Mouse (Mus musculus): ENCODE measurements around the gene Cul1.
"Not testable (repeated sequence)": the region's sequence is repeated elsewhere in the genome, so short reads cannot be mapped to it uniquely, and the experiment has no call there.

Cul1 gene

GRCm38 (mm10) chr6:47453098-47453497, at the start of gene Cul1:
Gene Cul1 (plus strand): TSS chr6:47453398.
- H3K36me3 ChIP-seq (ENCODE audit: control insufficient read depth, insufficient read depth, low read length, poor library complexity, severe bottlenecking) = no peaks in the 10 kb centered on the region
- DNase-seq (ENCODE audit: low read depth, low spot score) = no peak
- H3K27me3 ChIP-seq (ENCODE audit: control insufficient read depth, insufficient read depth, low read length, poor library complexity, severe bottlenecking) = no peaks in the 10 kb centered on the region

DNA sequence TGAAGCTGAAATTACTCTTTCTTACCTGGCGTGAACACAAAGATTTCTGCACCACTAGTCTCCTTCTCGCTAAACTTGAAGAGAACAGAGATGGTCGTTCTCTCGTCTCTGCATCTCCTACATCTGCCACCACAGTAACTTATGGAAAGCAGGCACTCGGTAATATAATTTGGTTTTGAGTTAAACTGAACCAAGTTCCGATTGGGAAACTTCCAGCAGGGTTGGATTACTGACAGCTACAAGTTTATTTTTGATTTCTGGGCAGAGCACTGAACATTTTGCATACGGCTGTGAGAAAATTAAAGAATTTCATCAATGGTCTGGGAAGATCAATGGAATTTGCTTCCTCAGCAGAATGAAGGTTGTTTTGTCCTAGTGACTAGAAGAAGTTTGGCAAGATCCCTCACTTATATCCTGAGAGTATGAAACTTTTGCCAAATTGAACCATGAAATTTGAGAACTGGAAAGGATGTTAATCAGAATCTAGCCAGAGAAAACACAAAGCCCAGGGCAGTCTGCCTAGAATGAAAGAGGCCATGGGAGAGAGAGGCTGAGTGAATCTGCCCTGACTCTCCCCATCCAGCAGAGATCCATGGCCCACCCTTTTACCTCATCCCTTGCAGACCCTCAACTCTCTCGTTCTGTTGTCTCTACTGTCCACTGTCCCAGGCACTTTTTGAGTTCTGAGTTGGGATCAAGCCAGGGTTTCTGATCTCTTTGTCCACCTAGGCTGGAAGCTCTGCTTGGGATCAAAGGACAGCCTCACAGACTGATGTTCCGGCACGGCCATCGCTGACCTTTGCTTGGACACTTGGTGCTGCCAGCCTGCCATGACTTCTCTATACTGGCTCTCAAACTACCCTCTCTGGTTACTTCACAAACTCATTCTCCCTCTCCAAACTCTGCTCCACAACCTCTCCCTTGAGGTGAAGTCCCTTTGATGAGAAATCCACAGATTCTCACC, 48.5 kb upstream of the Cul1 start:
- DNase-seq (ENCODE audit: low read depth, low spot score) = no peak
- no peaks in the 10 kb centered on the region for H3K27me3 ChIP-seq (ENCODE audit: control insufficient read depth, insufficient read depth, low read length, poor library complexity, severe bottlenecking)
- H3K36me3 ChIP-seq (ENCODE audit: control insufficient read depth, insufficient read depth, low read length, poor library complexity, severe bottlenecking) = no peaks in the 10 kb centered on the region

- Histone ChIP-seq H3K27me3 (ENCODE audit: control insufficient read depth, insufficient read depth, low read length, poor library complexity, severe bottlenecking) (no peaks in the 10 kb centered on the region), H3K36me3 (ENCODE audit: control insufficient read depth, insufficient read depth, low read length, poor library complexity, severe bottlenecking) (no peaks in the 10 kb centered on the region)
- DNase-seq (ENCODE audit: low read depth, low spot score) = no peak
These were observed 40.2 kb upstream of the Cul1 start for GRCm38 (mm10) chr6:47412886-47413606.

DNA sequence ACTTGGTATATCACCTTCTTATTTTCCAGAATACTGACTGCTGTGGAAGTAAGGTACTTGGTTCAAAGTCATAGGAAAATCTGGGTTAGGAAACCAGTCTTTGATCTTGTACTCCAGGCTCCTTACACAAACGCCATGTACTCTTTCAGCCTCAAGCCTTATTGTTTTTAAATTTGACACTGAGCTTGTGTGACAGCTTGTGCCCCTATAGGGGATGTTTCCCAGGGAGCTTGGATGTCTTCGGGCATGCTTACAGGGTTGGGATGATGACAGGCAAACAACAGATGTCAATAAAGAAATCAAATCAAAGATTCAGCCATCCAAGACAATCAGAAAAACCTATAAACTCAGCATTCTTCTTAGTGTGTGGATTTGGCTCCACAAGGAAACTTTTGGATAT, 39.5 kb upstream of the Cul1 start:
- Histone ChIP-seq H3K36me3 (ENCODE audit: control insufficient read depth, insufficient read depth, low read length, poor library complexity, severe bottlenecking) (no peaks in the 10 kb centered on the region), H3K27me3 (ENCODE audit: control insufficient read depth, insufficient read depth, low read length, poor library complexity, severe bottlenecking) (no peaks in the 10 kb centered on the region)
- DNase-seq (ENCODE audit: low read depth, low spot score) = no peak

- H3K27me3 ChIP-seq (ENCODE audit: control insufficient read depth, insufficient read depth, low read length, poor library complexity, severe bottlenecking) = no peaks in the 10 kb centered on the region
- no peak for DNase-seq (ENCODE audit: low read depth, low spot score)
These were observed 34.5 kb upstream of the Cul1 start for GRCm38 (mm10) chr6:47418691-47419090.

GRCm38 (mm10) chr6:47420156-47420555, 33.0 kb upstream of the Cul1 start:
- Histone ChIP-seq H3K36me3 (ENCODE audit: control insufficient read depth, insufficient read depth, low read length, poor library complexity, severe bottlenecking) (no peaks in the 10 kb centered on the region), H3K27me3 (ENCODE audit: control insufficient read depth, insufficient read depth, low read length, poor library complexity, severe bottlenecking) (no peaks in the 10 kb centered on the region)
- DNase-seq (ENCODE audit: low read depth, low spot score) = no peak

More at GRCm38 (mm10) chr6:47418691-47419090, 34.5 kb upstream of the Cul1 start:
- no peaks in the 10 kb centered on the region for H3K36me3 ChIP-seq (ENCODE audit: control insufficient read depth, insufficient read depth, low read length, poor library complexity, severe bottlenecking)

- Histone ChIP-seq H3K27me3 (ENCODE audit: control insufficient read depth, insufficient read depth, low read length, poor library complexity, severe bottlenecking) (no peaks in the 10 kb centered on the region), H3K36me3 (ENCODE audit: control insufficient read depth, insufficient read depth, low read length, poor library complexity, severe bottlenecking) (no peaks in the 10 kb centered on the region)
- DNase-seq (ENCODE audit: low read depth, low spot score) = no peak
These were observed 32.0 kb upstream of the Cul1 start for GRCm38 (mm10) chr6:47421221-47421620.

GRCm38 (mm10) chr6:47426136-47426535, 27.1 kb upstream of the Cul1 start:
- Histone ChIP-seq H3K27me3 (ENCODE audit: control insufficient read depth, insufficient read depth, low read length, poor library complexity, severe bottlenecking) (no peaks in the 10 kb centered on the region), H3K36me3 (ENCODE audit: control insufficient read depth, insufficient read depth, low read length, poor library complexity, severe bottlenecking) (no peaks in the 10 kb centered on the region)
- no peak for DNase-seq (ENCODE audit: low read depth, low spot score)

GRCm38 (mm10) chr6:47426556-47426955, 26.6 kb upstream of the Cul1 start:
- DNase-seq (ENCODE audit: low read depth, low spot score); H3K36me3 ChIP-seq (ENCODE audit: control insufficient read depth, insufficient read depth, low read length, poor library complexity, severe bottlenecking); H3K27me3 ChIP-seq (ENCODE audit: control insufficient read depth, insufficient read depth, low read length, poor library complexity, severe bottlenecking): not testable (repeated sequence)

GRCm38 (mm10) chr6:47432795-47433194, 20.4 kb upstream of the Cul1 start:
- not testable (repeated sequence) for DNase-seq (ENCODE audit: low read depth, low spot score); H3K36me3 ChIP-seq (ENCODE audit: control insufficient read depth, insufficient read depth, low read length, poor library complexity, severe bottlenecking); H3K27me3 ChIP-seq (ENCODE audit: control insufficient read depth, insufficient read depth, low read length, poor library complexity, severe bottlenecking)

- H3K27me3 ChIP-seq (ENCODE audit: control insufficient read depth, insufficient read depth, low read length, poor library complexity, severe bottlenecking) = no peaks in the 10 kb centered on the region
- H3K36me3 ChIP-seq (ENCODE audit: control insufficient read depth, insufficient read depth, low read length, poor library complexity, severe bottlenecking) = no peaks in the 10 kb centered on the region
- no peak for DNase-seq (ENCODE audit: low read depth, low spot score)
These were observed 13.1 kb upstream of the Cul1 start for GRCm38 (mm10) chr6:47440080-47440479.

DNA sequence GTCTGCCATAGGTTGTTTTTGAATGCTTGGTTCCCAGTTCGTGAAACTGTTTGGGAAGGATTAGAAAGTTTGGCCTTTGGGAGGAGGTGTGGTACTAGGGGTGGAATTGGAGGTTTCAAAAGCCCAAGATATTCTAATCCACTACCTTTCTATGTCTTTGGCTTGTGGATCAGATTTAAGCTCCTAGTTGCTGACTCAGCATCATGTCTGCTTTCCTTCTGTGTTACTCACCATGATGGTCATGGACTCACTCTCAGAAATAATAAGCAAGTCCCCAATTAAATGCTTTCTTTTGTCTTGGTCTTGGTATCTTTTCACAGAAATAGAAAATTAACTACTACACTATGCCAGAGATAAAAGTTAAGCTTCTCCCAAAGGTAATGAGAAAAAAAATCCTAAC, 5.5 kb upstream of the Cul1 start:
- Histone ChIP-seq H3K27me3 (ENCODE audit: control insufficient read depth, insufficient read depth, low read length, poor library complexity, severe bottlenecking) (no peaks in the 10 kb centered on the region), H3K36me3 (ENCODE audit: control insufficient read depth, insufficient read depth, low read length, poor library complexity, severe bottlenecking) (no peaks in the 10 kb centered on the region)
- DNase-seq (ENCODE audit: low read depth, low spot score) = no peak

- peak; percentile 39 for DNase-seq (ENCODE audit: low read depth, low spot score)
- H3K27me3 ChIP-seq (ENCODE audit: control insufficient read depth, insufficient read depth, low read length, poor library complexity, severe bottlenecking) = no peaks in the 10 kb centered on the region
These were observed 428 bp downstream of the Cul1 start for GRCm38 (mm10) chr6:47453522-47454130.

GRCm38 (mm10) chr6:47454131-47454574, 955 bp downstream of the Cul1 start:
- DNase-seq (ENCODE audit: low read depth, low spot score) = peak; percentile 80
- H3K27me3 ChIP-seq (ENCODE audit: control insufficient read depth, insufficient read depth, low read length, poor library complexity, severe bottlenecking) = no peaks in the 10 kb centered on the region
- H3K36me3 ChIP-seq (ENCODE audit: control insufficient read depth, insufficient read depth, low read length, poor library complexity, severe bottlenecking) = no peaks in the 10 kb centered on the region

More at GRCm38 (mm10) chr6:47453522-47454130, 428 bp downstream of the Cul1 start:
- H3K36me3 ChIP-seq (ENCODE audit: control insufficient read depth, insufficient read depth, low read length, poor library complexity, severe bottlenecking) = no peaks in the 10 kb centered on the region
